Mouse (Mus musculus) lung, embryonic 16.5 days (tissue): ENCODE results near the gene Selenom. TPM values are rescaled to one million over a fixed set of nuclear protein-coding genes. Genes with fewer than 3 reads are reported as not detected.

ENCODE experiments used
- ATAC-seq: fragments of 200-750 bp; cut with Nextera tagmentation; 2 replicates; pipeline ENCODE4 v1.8.0; 2017; ENCODE audit warnings: low read depth, mild to moderate bottlenecking, moderate library complexity
- H3K27ac ChIP-seq: fragments of 300-500 bp; sonication (generic); 2 replicates; pipeline ENCODE4 v1.5.1; 2014; ENCODE audit warnings: mild to moderate bottlenecking, control low read depth, low read length
- H3K27me3 ChIP-seq: fragments of 300-500 bp; sonication (generic); 2 replicates; pipeline ENCODE4 v1.6.1; 2014; ENCODE audit warnings: low read depth, low read length, mixed read lengths; ENCODE audit not compliant: control insufficient read depth, insufficient read depth
- H3K36me3 ChIP-seq: fragments of 300-500 bp; sonication (generic); 2 replicates; pipeline ENCODE4 v1.6.1; 2014; ENCODE audit warnings: low read length; ENCODE audit not compliant: control insufficient read depth, insufficient read depth
- H3K4me1 ChIP-seq: fragments of 300-500 bp; sonication (generic); replicated peaks from 2 replicates; pipeline ENCODE4 v1.6.1; 2014; ENCODE audit warnings: low read length, mixed read lengths; ENCODE audit not compliant: control insufficient read depth, insufficient read depth
- H3K4me2 ChIP-seq: fragments of 300-500 bp; sonication (generic); 2 replicates; pipeline ENCODE4 v1.6.1; 2014; ENCODE audit warnings: low read depth, low read length, control low read depth
- H3K4me3 ChIP-seq: fragments of 300-500 bp; sonication (generic); 2 replicates; pipeline ENCODE4 v1.5.1; 2014; ENCODE audit warnings: mild to moderate bottlenecking, low read length, control low read depth
- H3K9ac ChIP-seq: fragments of 300-500 bp; sonication (generic); 2 replicates; pipeline ENCODE4 v1.6.1; 2014; ENCODE audit warnings: low read length, control low read depth
- H3K9me3 ChIP-seq: fragments of 300-500 bp; sonication (generic); 2 replicates; pipeline ENCODE4 v1.6.1; 2016; ENCODE audit warnings: low read length; ENCODE audit not compliant: control insufficient read depth
- WGBS: fragments of 180-500 bp; shearing (Covaris S2); extraction: QIAGEN DNeasy Blood & Tissue Kit; methylation state at CpG from one replicate; pipeline ENCODE4 v1.1.7; 2014; 5-methylcytosine and 5-hydroxymethylcytosine counted together
- polyA plus RNA-seq: library from polyadenylated mRNA; unstranded; fragments of >200 nt; fragmentation: Nextera tagmentation; extraction: Ambion mirVana; gene quantifications from 2 replicates; pipeline ENCODE4 v1.2.1, GENCODE M21; 2015

Gene Selenom
- polyA plus RNA-seq, 1 experiment from 2014 or later = 116 TPM

GRCm38 (mm10) chr11:3519051-3519726, 4.7 kb downstream of the Selenom start:
- peaks cover 10% of the 10 kb centered on the region for H3K4me1 ChIP-seq
- 67% methylated on average over 4 of the region's 4 CpGs for WGBS
- peaks cover 35% of the 10 kb centered on the region for H3K36me3 ChIP-seq
- no peak overlapping the region for H3K4me2 ChIP-seq
- no peaks in the 10 kb centered on the region for H3K27me3 ChIP-seq
- no peak overlapping the region for H3K9ac ChIP-seq
- H3K9me3 ChIP-seq = no peaks in the 10 kb centered on the region
- ATAC-seq = no peak
- H3K4me3 ChIP-seq = no peak overlapping the region
- no peak overlapping the region for H3K27ac ChIP-seq

GRCm38 (mm10) chr11:3519756-3520398, 5.4 kb downstream of the Selenom start:
- Histone ChIP-seq H3K4me3 (no peak overlapping the region), H3K27ac (no peak overlapping the region), H3K27me3 (no peaks in the 10 kb centered on the region), H3K9me3 (no peaks in the 10 kb centered on the region), H3K9ac (no peak overlapping the region), H3K4me2 (no peak overlapping the region), H3K4me1 (peaks cover 10% of the 10 kb centered on the region), H3K36me3 (peaks cover 40% of the 10 kb centered on the region)
- WGBS = 54% methylated on average over 11 of the region's 11 CpGs
- ATAC-seq = no peak

GRCm38 (mm10) chr11:3520919-3521318, 6.4 kb downstream of the Selenom start:
- WGBS = 72% methylated on average over 14 of the region's 14 CpGs
- no peak for ATAC-seq
- H3K4me1 ChIP-seq = peaks cover 10% of the 10 kb centered on the region
- H3K9ac ChIP-seq = no peak overlapping the region
- no peak overlapping the region for H3K4me2 ChIP-seq
- peaks cover 50% of the 10 kb centered on the region for H3K36me3 ChIP-seq
- H3K27ac ChIP-seq = no peak overlapping the region
- no peak overlapping the region for H3K4me3 ChIP-seq
- H3K27me3 ChIP-seq = no peaks in the 10 kb centered on the region
- no peaks in the 10 kb centered on the region for H3K9me3 ChIP-seq

GRCm38 (mm10) chr11:3521339-3522224, 7.1 kb downstream of the Selenom start:
- no peaks in the 10 kb centered on the region for H3K27me3 ChIP-seq
- peaks cover 55% of the 10 kb centered on the region for H3K36me3 ChIP-seq
- H3K4me1 ChIP-seq = peaks cover 8% of the 10 kb centered on the region
- no peak overlapping the region for H3K4me2 ChIP-seq
- 85% methylated on average over 23 of the region's 23 CpGs for WGBS
- no peak overlapping the region for H3K27ac ChIP-seq
- H3K9me3 ChIP-seq = no peaks in the 10 kb centered on the region
- H3K9ac ChIP-seq = no peak overlapping the region
- no peak overlapping the region for H3K4me3 ChIP-seq
- no peak for ATAC-seq

- Histone ChIP-seq H3K4me1 (no peaks in the 10 kb centered on the region; the same call in 1 of the 2 replicates), H3K27me3 (no peaks in the 10 kb centered on the region), H3K36me3 (peaks cover 61% of the 10 kb centered on the region), H3K27ac (no peak overlapping the region), H3K4me2 (no peak overlapping the region), H3K9ac (no peak overlapping the region), H3K4me3 (no peak overlapping the region), H3K9me3 (no peaks in the 10 kb centered on the region)
- 89% methylated on average over 17 of the region's 17 CpGs for WGBS
- no peak for ATAC-seq
Measured at GRCm38 (mm10) chr11:3522285-3523000, 8.0 kb downstream of the Selenom start.

- H3K9ac ChIP-seq = no peak overlapping the region
- H3K4me3 ChIP-seq = no peak overlapping the region
- H3K27ac ChIP-seq = no peak overlapping the region
- 85% methylated on average over 7 of the region's 7 CpGs for WGBS
- H3K4me2 ChIP-seq = no peak overlapping the region
- H3K36me3 ChIP-seq = peaks cover 66% of the 10 kb centered on the region
- no peak for ATAC-seq
- H3K9me3 ChIP-seq = no peaks in the 10 kb centered on the region
- no peaks in the 10 kb centered on the region for H3K27me3 ChIP-seq
- no peaks in the 10 kb centered on the region for H3K4me1 ChIP-seq
Measured at GRCm38 (mm10) chr11:3523840-3524582, 9.5 kb downstream of the Selenom start.

- Histone ChIP-seq H3K27me3 (no peaks in the 10 kb centered on the region), H3K4me1 (no peaks in the 10 kb centered on the region), H3K36me3 (peaks cover 77% of the 10 kb centered on the region), H3K4me2 (no peak overlapping the region), H3K27ac (no peak overlapping the region), H3K9me3 (no peaks in the 10 kb centered on the region), H3K9ac (no peak overlapping the region), H3K4me3 (no peak overlapping the region)
- ATAC-seq = no peak
- 82% methylated on average over 4 of the region's 4 CpGs for WGBS
Measured at GRCm38 (mm10) chr11:3525560-3525959, 11.1 kb downstream of the Selenom start.

- WGBS = 75% methylated on average over 9 of the region's 9 CpGs
- Histone ChIP-seq H3K27ac (no peak overlapping the region), H3K9me3 (no peaks in the 10 kb centered on the region), H3K4me2 (no peak overlapping the region), H3K4me3 (no peak overlapping the region), H3K27me3 (no peaks in the 10 kb centered on the region), H3K4me1 (no peaks in the 10 kb centered on the region), H3K9ac (no peak overlapping the region), H3K36me3 (peaks cover 78% of the 10 kb centered on the region)
- ATAC-seq = no peak
Measured at GRCm38 (mm10) chr11:3526207-3526606, 11.7 kb downstream of the Selenom start.
